Mouse (Mus musculus) thymus, adult 2 months (tissue): ENCODE measurements around the gene Ms4a7. TPM values are rescaled to one million over a fixed set of nuclear protein-coding genes. Genes with fewer than 3 reads are reported as not detected.

ENCODE experiments used
- DNase-seq: peaks from one replicate; pipeline ENCODE4 v3.0.0; 2021
- H3K27ac ChIP-seq: fragments of 200-500 bp; 2 replicates; pipeline ENCODE4 v1.5.1; 2012; ENCODE audit warnings: low read length, control low read depth; ENCODE audit not compliant: control insufficient read depth, insufficient read depth
- H3K27me3 ChIP-seq: fragments of 200-500 bp; 2 replicates; pipeline ENCODE4 v1.6.1; 2012; ENCODE audit warnings: mild to moderate bottlenecking, low read length, moderate library complexity, mixed read lengths; ENCODE audit not compliant: control insufficient read depth, insufficient read depth
- H3K36me3 ChIP-seq: fragments of 200-500 bp; 2 replicates; pipeline ENCODE4 v1.6.1; 2012; ENCODE audit warnings: mild to moderate bottlenecking, low read length, moderate library complexity; ENCODE audit not compliant: control insufficient read depth, insufficient read depth
- H3K4me1 ChIP-seq: fragments of 200-500 bp; replicated peaks from 2 replicates; pipeline ENCODE4 v1.6.1; 2012; ENCODE audit warnings: low read length; ENCODE audit not compliant: control insufficient read depth, insufficient read depth
- H3K4me3 ChIP-seq: fragments of 200-500 bp; 2 replicates; pipeline ENCODE4 v1.5.1; 2012; ENCODE audit warnings: mild to moderate bottlenecking, low read length, control low read depth, moderate library complexity; ENCODE audit not compliant: control insufficient read depth, insufficient read depth
- CTCF ChIP-seq: fragments of 200-500 bp; IDR thresholded peaks from 2 replicates; pipeline ENCODE4 v1.5.1; 2012; ENCODE audit warnings: mild to moderate bottlenecking, control low read depth, low read length, moderate library complexity, borderline replicate concordance; ENCODE audit not compliant: control insufficient read depth, poor library complexity, insufficient read depth; ENCODE audit errors: extremely low read depth
- POLR2A ChIP-seq: fragments of 200-500 bp; IDR thresholded peaks from 2 replicates; pipeline ENCODE4 v1.6.1; 2012; ENCODE audit warnings: mild to moderate bottlenecking, low read length, control low read depth, moderate library complexity; ENCODE audit not compliant: control insufficient read depth, poor library complexity, insufficient read depth; ENCODE audit errors: extremely low read depth
- WGBS: fragments of 180-500 bp; shearing (Covaris S2); methylation state at CpG from one replicate; pipeline ENCODE4 v1.1.7; 2018; 5-methylcytosine and 5-hydroxymethylcytosine counted together
- polyA plus RNA-seq: library from polyadenylated mRNA; depleted of rRNA; stranded (reverse); fragments of >200 nt; gene quantifications from 2 replicates; pipeline ENCODE4 v1.2.3, GENCODE M21; 2012; rRNA removed

The Ms4a7 gene
- polyA plus RNA-seq, 1 experiment: 10.6 TPM

DNA sequence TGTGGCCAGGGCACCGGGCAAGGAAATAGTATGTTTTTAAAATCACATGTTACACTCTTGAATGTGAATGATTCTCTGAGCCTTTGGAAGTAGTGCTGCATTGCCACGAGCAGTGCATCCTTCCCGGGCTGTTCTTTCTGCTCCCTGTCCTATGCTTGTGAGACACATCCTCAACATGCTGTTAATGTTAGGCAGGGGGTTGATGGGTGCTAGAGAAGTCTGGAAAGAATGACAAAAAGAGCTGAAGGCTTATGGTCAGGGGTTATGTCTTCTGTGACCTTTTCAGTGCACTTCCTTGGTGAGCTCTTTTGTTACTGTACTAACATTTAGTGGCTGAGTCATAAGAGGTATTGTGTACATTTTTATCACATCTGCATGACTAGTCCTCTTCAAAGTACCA lies 55.7 kb downstream of the Ms4a7 start:
- no peak for DNase-seq
- Histone ChIP-seq H3K4me1 (no peaks in the 10 kb centered on the region), H3K27ac (no peak overlapping the region), H3K4me3 (no peak overlapping the region), H3K36me3 (no peaks in the 10 kb centered on the region), H3K27me3 (no peaks in the 10 kb centered on the region)
- TF ChIP-seq POLR2A: no peak
- no peak for TF ChIP-seq CTCF
- whole genome bisulfite sequencing: 95% methylated on average over 3 of the region's 3 CpGs

DNA sequence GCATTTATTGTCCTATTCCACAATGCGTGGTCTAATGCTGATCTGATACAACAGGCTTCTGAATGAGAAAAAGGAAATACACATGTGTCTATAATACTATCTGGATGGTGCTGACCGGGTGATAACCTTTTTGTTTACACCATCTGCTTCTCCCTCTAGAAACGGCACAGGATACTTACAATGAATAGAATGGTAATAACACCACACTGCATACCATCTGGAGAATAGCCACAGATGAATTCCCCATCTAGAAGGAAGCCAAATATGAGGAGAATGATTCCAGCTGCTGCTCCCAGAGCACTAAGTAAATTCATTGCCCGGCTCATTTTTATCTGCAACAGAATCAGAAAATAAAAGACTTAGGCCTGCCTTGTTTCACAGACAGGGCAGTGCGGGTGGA lies 59.5 kb downstream of the Ms4a7 start:
- TF ChIP-seq CTCF (no peak), POLR2A (no peak)
- DNase-seq: no peak
- Histone ChIP-seq H3K4me1 (no peaks in the 10 kb centered on the region), H3K27me3 (no peaks in the 10 kb centered on the region), H3K27ac (no peak overlapping the region), H3K4me3 (no peak overlapping the region), H3K36me3 (no peaks in the 10 kb centered on the region)
- WGBS: 90% methylated on average over 5 of the region's 5 CpGs

Other genes starting within 250 kb of the Ms4a7 start
- 0.24 TPM in 1 of 2 replicates, not detected in the other for gene 1700017D01Rik, start 205.3 kb downstream of the Ms4a7 start, polyA plus RNA-seq
- gene 1700025F22Rik, start 170.8 kb downstream of the Ms4a7 start, polyA plus RNA-seq: not detected in 2 replicates
- gene Ms4a13, start 139.4 kb downstream of the Ms4a7 start, polyA plus RNA-seq: not detected in 2 replicates
- not detected in 2 replicates for gene Ms4a12, start 103.7 kb downstream of the Ms4a7 start, polyA plus RNA-seq
- 1.6 and 1.8 TPM in 2 replicates for gene Ms4a1, start 69.9 kb downstream of the Ms4a7 start, polyA plus RNA-seq
- not detected in 2 replicates for gene Ms4a5, start 52.3 kb downstream of the Ms4a7 start, polyA plus RNA-seq
- gene Ms4a14, start 21.7 kb downstream of the Ms4a7 start, polyA plus RNA-seq: 0.33 and 0.74 TPM in 2 replicates
- 0.55 and 0.63 TPM in 2 replicates for gene Ms4a4a, start 39.4 kb upstream of the Ms4a7 start, polyA plus RNA-seq
- 2.4 TPM in 2 replicates for gene Ms4a4c, start 68.6 kb upstream of the Ms4a7 start, polyA plus RNA-seq
- 43.9 and 57.3 TPM in 2 replicates for gene Ms4a4b, start 107.4 kb upstream of the Ms4a7 start, polyA plus RNA-seq
- 4.5 and 6.2 TPM in 2 replicates for gene Ms4a6c, start 133.2 kb upstream of the Ms4a7 start, polyA plus RNA-seq
- 5.2 and 6.3 TPM in 2 replicates for gene Gm8369, start 149.8 kb upstream of the Ms4a7 start, polyA plus RNA-seq
- 41.7 and 46.9 TPM in 2 replicates for gene Ms4a6b, start 180.4 kb upstream of the Ms4a7 start, polyA plus RNA-seq
- gene Ms4a4d, start 200.7 kb upstream of the Ms4a7 start, polyA plus RNA-seq: 2.1 and 4.0 TPM in 2 replicates